Mouse (Mus musculus) cerebellum, adult 2 months (tissue): ENCODE data around the gene Coro1c. TPM values are rescaled to one million over a fixed set of nuclear protein-coding genes. Genes with fewer than 3 reads are reported as not detected.

ENCODE experiments used
- DNase-seq, 2 experiments: peaks; one replicate each; pipeline ENCODE4 v3.0.0; 2021
- H3K27ac ChIP-seq: fragments of 200-500 bp; 2 replicates; pipeline ENCODE4 v1.5.1; 2012; ENCODE audit warnings: low read length, control low read depth, inconsistent platforms; ENCODE audit not compliant: insufficient read depth
- H3K27me3 ChIP-seq: fragments of 200-500 bp; 2 replicates; pipeline ENCODE4 v1.6.1; 2012; ENCODE audit warnings: inconsistent platforms, mild to moderate bottlenecking, low read length, moderate library complexity; ENCODE audit not compliant: control insufficient read depth, insufficient read depth
- H3K4me1 ChIP-seq: fragments of 200-500 bp; 2 replicates; pipeline ENCODE4 v1.6.1; 2011; ENCODE audit warnings: low read length; ENCODE audit not compliant: control insufficient read depth, insufficient read depth
- H3K4me3 ChIP-seq: fragments of 200-500 bp; replicated peaks from 2 replicates; pipeline ENCODE3; 2011; ENCODE audit warnings: mild to moderate bottlenecking, low read depth, low read length, control low read depth; ENCODE audit not compliant: insufficient read depth
- CTCF ChIP-seq: fragments of 200-500 bp; IDR thresholded peaks from 2 replicates; pipeline ENCODE4 v1.5.1; 2011; ENCODE audit warnings: low read depth, mild to moderate bottlenecking, control low read depth, low read length, moderate library complexity, borderline replicate concordance; ENCODE audit not compliant: insufficient read depth
- POLR2A ChIP-seq: fragments of 200-500 bp; IDR thresholded peaks from 2 replicates; pipeline ENCODE4 v1.6.1; 2011; ENCODE audit warnings: low read length, control low read depth, borderline replicate concordance; ENCODE audit not compliant: insufficient read depth
- WGBS: fragments of 180-500 bp; shearing (Covaris S2); methylation state at CpG from one replicate; pipeline ENCODE4 v1.1.7; 2018; 5-methylcytosine and 5-hydroxymethylcytosine counted together
- polyA plus RNA-seq: library from polyadenylated mRNA; depleted of rRNA; stranded (reverse); fragments of >200 nt; gene quantifications from 2 replicates; pipeline ENCODE4 v1.2.3, GENCODE M21; 2012

Gene Coro1c
- polyA plus RNA-seq, 1 experiment: 90.2 TPM

DNA sequence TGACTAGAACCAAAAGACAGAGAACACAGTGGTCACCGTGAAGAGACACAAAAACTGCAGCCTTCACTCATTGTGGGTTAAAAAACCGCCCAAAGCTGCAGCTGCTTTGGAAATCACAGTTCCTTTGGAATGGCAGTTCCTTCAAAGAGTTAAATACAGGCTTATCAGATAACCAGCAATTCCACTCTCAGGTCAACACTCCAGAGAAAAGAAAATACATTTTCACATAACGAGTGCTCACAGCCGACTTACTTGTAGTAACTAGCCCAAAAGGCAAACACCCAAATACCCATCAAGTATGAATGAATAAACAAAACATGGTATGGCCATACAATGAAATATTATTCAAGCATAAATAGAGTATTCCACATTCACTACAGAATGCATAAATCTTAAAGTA is 3.6 kb downstream of the Coro1c start:
- H3K4me1 ChIP-seq: peaks cover 11% of the 10 kb centered on the region
- H3K27me3 ChIP-seq: no peaks in the 10 kb centered on the region
- no peak for TF ChIP-seq POLR2A
- TF ChIP-seq CTCF: no peak
- H3K27ac ChIP-seq: no peak overlapping the region
- no peak overlapping the region for H3K4me3 ChIP-seq
- WGBS: 73% methylated on average over 4 of the region's 4 CpGs
- DNase-seq: no peak

DNA sequence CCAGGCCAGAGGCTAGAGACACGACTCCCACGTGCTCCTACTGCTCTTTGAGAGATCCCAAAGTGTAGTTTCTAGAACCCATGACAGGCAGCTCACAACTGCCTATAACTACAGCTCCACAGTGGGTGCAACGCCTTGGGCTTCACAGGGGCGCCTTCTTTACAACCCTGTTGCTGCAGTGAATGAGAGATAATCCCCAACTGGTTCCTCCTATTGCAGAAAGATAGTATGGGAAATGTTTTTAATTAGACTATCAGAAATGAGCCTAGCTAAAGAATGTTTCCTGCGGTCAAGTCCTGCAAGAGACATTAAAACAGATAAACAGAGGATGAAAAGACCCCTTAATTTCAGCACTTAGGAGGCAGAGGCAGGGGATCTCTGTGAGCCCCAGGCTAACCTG is 5.6 kb downstream of the Coro1c start:
- no peaks in the 10 kb centered on the region for H3K27me3 ChIP-seq
- no peak for TF ChIP-seq CTCF
- no peak for TF ChIP-seq POLR2A
- H3K4me3 ChIP-seq: no peak overlapping the region
- 93% methylated on average over 5 of the region's 5 CpGs for WGBS
- no peak overlapping the region for H3K27ac ChIP-seq
- no peak for DNase-seq
- peaks cover 18% of the 10 kb centered on the region for H3K4me1 ChIP-seq

- peaks cover 18% of the 10 kb centered on the region for H3K4me1 ChIP-seq
- no peaks in the 10 kb centered on the region for H3K27me3 ChIP-seq
- no peak overlapping the region for H3K27ac ChIP-seq
- peak; percentile 35 to 44 for DNase-seq
- no peak overlapping the region for H3K4me3 ChIP-seq
- TF ChIP-seq CTCF (no peak), POLR2A (no peak)
- 21% methylated on average over 6 of the region's 6 CpGs for WGBS
Observed at GRCm38 (mm10) chr5:113902017-113902416, 6.5 kb downstream of the Coro1c start.

DNA sequence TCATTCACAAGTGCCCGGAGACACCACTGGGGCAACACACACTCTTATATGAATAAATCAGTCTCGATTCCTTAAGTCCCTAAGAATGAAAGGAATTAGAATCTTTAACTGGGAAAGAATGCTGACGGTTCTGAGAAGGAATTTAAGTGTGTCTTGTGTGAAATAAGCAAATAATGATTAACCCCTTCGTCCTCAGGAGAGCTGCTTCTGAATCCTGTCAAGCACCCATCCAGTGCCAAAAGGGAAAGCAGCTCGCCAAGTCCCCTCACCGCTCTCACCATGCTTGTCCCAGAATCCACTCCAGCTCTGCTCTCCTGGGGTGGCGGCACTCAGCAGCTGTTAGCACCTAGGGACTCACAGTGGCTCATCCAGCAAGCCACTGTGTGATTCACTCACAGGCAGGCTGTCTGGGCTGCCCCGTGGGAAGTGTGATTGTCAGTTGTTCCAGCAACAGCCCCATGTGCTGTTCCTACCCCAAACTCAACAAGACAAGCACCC is 7.4 kb downstream of the Coro1c start:
- H3K4me1 ChIP-seq: peaks cover 18% of the 10 kb centered on the region
- H3K27me3 ChIP-seq: no peaks in the 10 kb centered on the region
- H3K4me3 ChIP-seq: no peak overlapping the region
- no peak overlapping the region for H3K27ac ChIP-seq
- TF ChIP-seq CTCF (no peak), POLR2A (no peak)
- 52% methylated on average over 8 of the region's 8 CpGs for WGBS
- DNase-seq: no peak

GRCm38 (mm10) chr5:113899543-113899942 is 9.0 kb downstream of the Coro1c start:
- DNase-seq: no peak
- 78% methylated on average over 12 of the region's 12 CpGs for WGBS
- H3K27ac ChIP-seq: no peak overlapping the region
- H3K4me1 ChIP-seq: peaks cover 18% of the 10 kb centered on the region
- TF ChIP-seq CTCF: no peak
- no peaks in the 10 kb centered on the region for H3K27me3 ChIP-seq
- no peak overlapping the region for H3K4me3 ChIP-seq

GRCm38 (mm10) chr5:113892005-113892404 is 16.6 kb downstream of the Coro1c start:
- no peak for TF ChIP-seq POLR2A
- no peak for TF ChIP-seq CTCF
- WGBS: 53% methylated on average over 7 of the region's 7 CpGs
- H3K27ac ChIP-seq: no peak overlapping the region

DNA sequence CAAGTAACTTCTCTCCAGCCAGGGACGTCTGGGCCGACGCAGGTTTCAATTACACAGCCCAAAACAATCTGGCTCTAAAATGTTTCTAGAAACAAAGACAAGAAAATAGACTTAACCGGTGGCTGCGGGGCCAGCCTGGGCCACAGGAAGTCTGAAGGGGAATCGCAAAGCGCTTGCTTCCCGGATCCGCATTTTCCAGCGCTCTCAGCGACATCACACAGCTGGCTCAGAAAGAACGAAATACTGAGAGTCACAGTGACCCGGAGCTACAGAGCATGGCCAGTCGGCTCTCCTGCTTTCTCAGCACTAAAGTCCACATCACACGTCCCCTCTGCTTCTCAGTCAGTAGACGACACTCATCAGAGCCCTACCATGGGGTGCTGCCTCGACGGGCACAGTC is 17.7 kb downstream of the Coro1c start:
- Histone ChIP-seq H3K27ac (no peak overlapping the region), H3K4me1 (peaks cover 16% of the 10 kb centered on the region), H3K4me3 (no peak overlapping the region), H3K27me3 (no peaks in the 10 kb centered on the region)
- 83% methylated on average over 18 of the region's 18 CpGs for WGBS
- DNase-seq: no peak
- no peak for TF ChIP-seq POLR2A
- no peak for TF ChIP-seq CTCF

More at GRCm38 (mm10) chr5:113892005-113892404, 16.6 kb downstream of the Coro1c start:
- no peak overlapping the region for H3K4me3 ChIP-seq
- DNase-seq: no peak
- no peaks in the 10 kb centered on the region for H3K27me3 ChIP-seq
- H3K4me1 ChIP-seq: peaks cover 16% of the 10 kb centered on the region

GRCm38 (mm10) chr5:113889912-113890311 is 18.6 kb downstream of the Coro1c start:
- WGBS: 54% methylated on average over 4 of the region's 4 CpGs
- Histone ChIP-seq H3K4me1 (peaks cover 16% of the 10 kb centered on the region), H3K27me3 (no peaks in the 10 kb centered on the region), H3K4me3 (no peak overlapping the region), H3K27ac (no peak overlapping the region)
- TF ChIP-seq POLR2A: no peak
- DNase-seq: no peak
